Mouse (Mus musculus): ENCODE results near the gene Zswim4.

- no peak for TF ChIP-seq EP300 (optimal IDR thresholded peaks at IDR 0.05)
- TF ChIP-seq CTCF (IDR thresholded peaks at IDR 0.05; ENCODE audit: low read depth) = no peak
These were observed 53.4 kb downstream of the Zswim4 start for GRCm38 (mm10) chr8:84183261-84184084.
